Mouse (Mus musculus): Measurements from ENCODE around the gene Nckap5l.

DNA sequence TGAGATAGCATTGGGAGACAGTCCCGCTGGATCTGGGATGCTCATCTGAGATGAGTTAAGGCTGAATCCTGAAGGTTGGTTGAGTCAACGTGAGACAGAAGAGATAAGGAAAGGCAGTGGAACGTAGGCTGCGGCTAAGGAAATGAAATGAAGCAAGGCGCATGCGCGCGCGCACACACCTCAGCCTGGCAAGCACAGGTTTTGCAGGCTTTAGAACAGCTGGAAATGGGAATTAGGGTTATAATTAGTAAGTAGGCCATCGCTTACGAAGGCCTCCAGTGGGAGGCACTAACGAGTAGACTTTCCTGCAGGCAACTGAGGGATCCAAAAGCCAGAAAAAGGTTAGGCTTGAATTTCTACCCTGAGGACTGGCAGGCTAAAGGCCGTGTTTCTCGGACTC, 45.8 kb downstream of the Nckap5l start:
- TF ChIP-seq TAL1 (IDR thresholded peaks at IDR 0.05; ENCODE audit: low read length) (no peak), GATA1 (IDR thresholded peaks at IDR 0.05; ENCODE audit: low read length) (no peak)

Measured in erythroblast, embryonic 14.5 days (primary cell).